Mouse (Mus musculus) erythroblast, embryonic 14.5 days (primary cell): ENCODE data around the gene Sfswap.

Source experiments
- GATA1 ChIP-seq: IDR thresholded peaks from 2 replicates; pipeline ENCODE4 v1.6.1; 2012; ENCODE audit warnings: low read length, inconsistent platforms, mixed read lengths
- TAL1 ChIP-seq: IDR thresholded peaks from 3 replicates; pipeline ENCODE4 v1.6.1; 2012; ENCODE audit warnings: low read length, inconsistent platforms, mixed read lengths

GRCm38 (mm10) chr5:129584583-129585541, 83.8 kb downstream of the Sfswap start:
- TF ChIP-seq GATA1 (no peak), TAL1 (no peak)
